Mouse (Mus musculus) hematopoietic stem cell, adult 5-6 weeks (primary cell): ENCODE measurements around the gene Polrmt. TPM values are rescaled to one million over a fixed set of nuclear protein-coding genes. Genes with fewer than 3 reads are reported as not detected.

Experiments used
- ATAC-seq, 2 experiments: fragments of 125-278 bp in 1 of 2; replicated peaks in 1 of 2; 2 replicates each; pipeline ENCODE4 v1.8.0; 2016 to 2017; ENCODE audit warnings: inconsistent platforms in 2 of 2, mild to moderate bottlenecking in 2 of 2, moderate number of reproducible peaks in 2 of 2, low read depth in 1 of 2, moderate TSS enrichment in 1 of 2; ENCODE audit not compliant: low FRiP score in 2 of 2, poor library complexity in 2 of 2, severe bottlenecking in 2 of 2, insufficient read depth in 1 of 2, low TSS enrichment in 1 of 2
- total RNA-seq: library from RNA; stranded (forward); fragments of 172-1452, 232-1000 nt; gene quantifications from 2 replicates; pipeline ENCODE4 v1.2.3, GENCODE M21; 2017

The Polrmt gene
- total RNA-seq, 1 experiment from 2014 or later: 12.1 TPM

GRCm38 (mm10) chr10:79723047-79723446 lies 23.3 kb downstream of the Polrmt start:
- ATAC-seq: no peak

GRCm38 (mm10) chr10:79721089-79721488 lies 25.3 kb downstream of the Polrmt start:
- no peak for ATAC-seq

GRCm38 (mm10) chr10:79717640-79718357 lies 28.6 kb downstream of the Polrmt start:
- ATAC-seq: peak; percentile 44 to 61; a peak in 3 of 4 replicates

DNA sequence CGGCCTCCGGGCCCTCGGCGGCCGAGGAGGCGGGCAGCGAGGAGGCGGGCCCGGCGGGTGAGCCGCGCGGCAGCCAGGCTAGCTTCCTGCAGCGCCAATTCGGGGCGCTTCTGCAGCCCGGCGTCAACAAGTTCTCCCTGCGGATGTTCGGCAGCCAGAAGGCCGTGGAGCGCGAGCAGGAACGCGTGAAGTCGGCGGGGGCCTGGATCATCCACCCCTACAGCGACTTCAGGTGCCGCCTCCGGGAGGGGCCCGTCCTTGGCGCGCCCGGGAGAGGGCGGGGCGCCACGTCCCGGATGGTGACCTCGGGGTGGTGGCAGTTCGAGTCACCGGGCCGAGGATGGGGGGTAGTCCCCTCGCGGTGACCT lies 29.4 kb downstream of the Polrmt start:
- no peak for ATAC-seq

DNA sequence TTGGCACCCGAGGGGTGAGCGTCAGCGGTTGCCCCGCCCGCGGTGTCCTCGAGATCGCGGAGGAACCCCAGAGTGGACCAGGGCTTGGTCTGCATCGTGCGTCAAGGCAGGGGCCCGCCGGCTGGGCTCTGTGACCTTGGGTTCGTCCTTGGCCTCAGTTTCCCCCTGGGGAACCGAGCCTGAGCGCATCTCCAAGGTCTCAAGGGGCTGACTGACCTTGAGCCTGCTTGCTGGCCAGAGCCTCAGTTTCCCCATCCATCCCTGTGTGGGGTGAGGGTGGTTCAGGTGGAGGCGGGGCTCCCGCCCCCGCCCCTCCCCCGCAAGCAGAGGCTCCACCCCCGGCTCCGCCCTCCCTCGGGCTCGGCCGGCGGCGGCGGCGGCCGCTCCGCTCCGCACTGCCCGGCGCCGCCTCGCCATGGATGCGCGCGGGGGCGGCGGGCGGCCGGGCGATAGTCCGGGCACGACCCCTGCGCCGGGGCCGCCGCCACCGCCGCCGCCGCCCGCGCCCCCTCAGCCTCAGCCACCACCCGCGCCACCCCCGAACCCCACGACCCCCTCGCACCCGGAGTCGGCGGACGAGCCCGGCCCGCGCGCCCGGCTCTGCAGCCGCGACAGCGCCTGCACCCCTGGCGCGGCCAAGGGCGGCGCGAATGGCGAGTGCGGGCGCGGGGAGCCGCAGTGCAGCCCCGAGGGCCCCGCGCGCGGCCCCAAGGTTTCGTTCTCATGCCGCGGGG lies 30.0 kb downstream of the Polrmt start, which contains the start of gene Hcn2:
Gene Hcn2, plus strand, starts transcription at position 381 of the 734 bp plus-strand sequence.
- no peak for ATAC-seq

GRCm38 (mm10) chr10:79714996-79715395 lies 31.4 kb downstream of the Polrmt start:
- ATAC-seq: no peak

DNA sequence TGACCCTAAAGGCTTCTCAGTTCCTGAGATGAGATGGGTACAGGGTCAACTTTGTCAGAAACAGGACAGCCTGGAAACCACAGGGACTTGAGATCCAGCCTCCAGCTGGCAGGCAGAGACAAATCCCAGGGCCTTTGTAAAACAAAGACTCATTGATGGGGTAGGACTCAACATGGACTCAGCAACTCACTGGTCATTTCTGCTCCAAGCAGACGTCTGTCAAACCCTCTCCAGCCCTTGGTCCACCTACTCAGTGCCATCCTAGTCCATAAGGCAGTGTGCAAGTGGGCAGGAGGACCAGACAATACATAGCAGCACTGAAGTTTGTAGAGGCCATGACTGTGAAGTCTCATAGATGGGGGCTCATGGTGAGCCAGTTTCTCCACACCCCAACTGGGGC lies 33.2 kb downstream of the Polrmt start:
- ATAC-seq: no peak

GRCm38 (mm10) chr10:79712499-79713126 lies 33.8 kb downstream of the Polrmt start:
- peak; percentile 46 to 51; a peak in 3 of 4 replicates for ATAC-seq

DNA sequence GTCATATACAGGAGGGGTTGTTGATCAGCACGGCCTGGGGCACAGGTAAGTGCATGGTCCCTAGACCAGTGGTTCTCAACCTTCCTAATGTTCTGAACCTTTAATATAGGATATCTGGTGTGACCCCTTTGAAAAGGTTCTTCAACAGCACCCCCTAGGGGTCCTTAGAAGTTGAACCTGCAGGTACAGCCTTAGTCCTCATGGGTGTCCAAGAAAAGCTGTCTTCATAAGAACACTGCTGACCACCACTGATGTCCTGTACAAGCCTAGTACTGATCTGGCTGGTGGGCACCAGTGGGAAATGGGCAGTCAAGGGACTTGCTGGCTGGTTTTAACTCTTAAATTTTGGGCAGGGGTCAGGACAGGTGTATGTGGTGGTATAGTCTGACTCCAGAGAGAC lies 34.4 kb downstream of the Polrmt start:
- 0 out of 4 replicates have a peak, but pooled peaks of 1 of the 2 experiments have one; percentile 15 for ATAC-seq

DNA sequence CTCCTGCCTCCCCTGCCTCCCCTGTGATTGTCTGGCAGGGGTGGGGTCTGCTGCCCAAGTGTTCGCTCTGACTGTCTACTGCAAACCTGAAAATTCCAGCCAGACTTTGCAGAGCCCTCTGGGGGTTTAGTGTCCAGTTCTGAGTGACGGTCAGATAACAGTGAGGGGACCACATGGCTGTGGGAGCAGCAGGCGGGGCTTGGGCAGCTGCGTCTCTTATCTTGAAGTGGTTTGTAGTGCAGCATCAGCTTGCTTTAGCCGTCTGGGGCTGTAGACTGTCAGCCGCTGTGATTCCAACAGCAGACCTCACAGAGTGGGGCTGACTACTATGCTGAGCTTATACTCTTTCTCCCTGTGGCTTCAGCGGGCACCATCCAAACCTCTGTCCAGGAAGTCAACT lies 37.1 kb downstream of the Polrmt start:
- no peak for ATAC-seq

- ATAC-seq: no peak
Observed at GRCm38 (mm10) chr10:79708668-79709067, 37.7 kb downstream of the Polrmt start.

- ATAC-seq: no peak
Observed at GRCm38 (mm10) chr10:79707759-79708158, 38.6 kb downstream of the Polrmt start.

GRCm38 (mm10) chr10:79707162-79707561 lies 39.2 kb downstream of the Polrmt start:
- ATAC-seq: no peak

DNA sequence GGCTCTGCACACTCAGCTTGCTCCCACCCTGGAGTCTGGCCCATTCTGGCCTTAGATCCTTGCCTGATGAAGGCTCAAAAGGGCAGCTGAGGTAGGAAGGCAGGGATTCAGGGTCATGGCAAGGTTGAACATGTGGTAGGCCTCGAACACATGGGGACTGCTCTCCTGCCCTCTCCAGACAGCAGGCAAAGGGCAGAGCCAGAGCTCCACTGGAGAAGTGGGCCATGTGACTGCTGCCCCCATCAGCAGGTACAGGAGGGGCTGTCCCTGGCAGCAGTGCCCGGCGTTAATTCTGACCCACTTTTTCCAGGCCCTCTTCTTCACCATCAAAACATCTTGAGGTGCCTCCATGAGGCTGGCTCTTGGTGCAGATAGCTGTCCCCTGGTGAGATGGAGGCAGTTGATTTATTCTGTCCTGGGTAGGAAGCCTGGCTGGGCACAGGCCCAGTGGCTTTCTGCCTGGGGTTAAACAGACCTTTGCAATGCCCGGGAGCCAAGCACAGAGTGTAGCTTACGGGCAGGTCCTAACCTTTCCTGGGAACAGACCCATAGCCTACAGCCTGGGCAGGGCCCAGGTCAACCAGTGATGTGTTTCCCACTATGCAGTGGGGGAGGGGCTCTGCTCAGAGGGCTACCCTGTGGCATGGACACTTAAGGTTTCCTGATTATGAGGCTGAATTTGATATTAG lies 39.8 kb downstream of the Polrmt start:
- ATAC-seq: no peak

GRCm38 (mm10) chr10:79705951-79706350 lies 40.4 kb downstream of the Polrmt start:
- ATAC-seq: no peak; a peak in 1 of 4 replicates

DNA sequence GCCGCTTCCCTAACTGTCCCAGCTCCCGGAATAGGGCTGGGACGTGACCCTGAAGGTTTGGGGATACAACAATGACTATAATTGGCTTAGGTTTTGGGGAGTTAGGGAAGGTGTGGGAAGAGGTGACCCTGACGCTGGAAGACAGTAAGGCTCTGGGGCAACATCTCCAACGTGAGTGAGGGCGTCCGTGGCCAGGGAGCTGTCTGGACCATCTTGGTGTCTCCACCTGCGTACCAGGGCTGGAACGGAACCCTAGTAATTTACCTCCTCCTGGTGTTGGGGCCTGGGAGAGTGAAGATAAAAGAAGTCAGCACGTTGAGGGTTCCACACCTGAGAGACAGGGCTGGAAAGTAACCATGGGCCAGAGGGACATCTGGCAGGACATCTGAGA lies 41.4 kb downstream of the Polrmt start:
- ATAC-seq: no peak

- ATAC-seq: peak; percentile 93 to 95
Observed at GRCm38 (mm10) chr10:79704065-79704969, 42.1 kb downstream of the Polrmt start, which contains the start of gene Bsg. Bsg (plus strand) TSS chr10:79704491.
